Mouse (Mus musculus) limb, embryonic 14.5 days (tissue): ENCODE data around the gene Fat3. TPM values are rescaled to one million over a fixed set of nuclear protein-coding genes. Genes with fewer than 3 reads are reported as not detected.

ENCODE experiments used
- ATAC-seq: fragments of 200-750 bp; cut with Nextera tagmentation; 2 replicates; pipeline ENCODE4 v1.8.0; 2017; ENCODE audit warnings: low read depth, moderate number of reproducible peaks, moderate TSS enrichment; ENCODE audit not compliant: low FRiP score
- DNase-seq: peaks from one replicate; pipeline ENCODE4 v3.0.0-alpha.2; 2015; ENCODE audit warnings: low spot score
- H3K27ac ChIP-seq: fragments of 300-500 bp; sonication (generic); replicated peaks from 2 replicates; pipeline ENCODE4 v1.5.1; 2014; ENCODE audit warnings: low read depth, mild to moderate bottlenecking, low read length, moderate library complexity, mixed read lengths
- H3K27me3 ChIP-seq: fragments of 300-500 bp; sonication (generic); 2 replicates; pipeline ENCODE4 v1.6.1; 2014; ENCODE audit warnings: low read length, mixed read lengths; ENCODE audit not compliant: control insufficient read depth, insufficient read depth
- H3K36me3 ChIP-seq: fragments of 300-500 bp; sonication (generic); 2 replicates; pipeline ENCODE4 v1.6.1; 2014; ENCODE audit warnings: mild to moderate bottlenecking, low read length, moderate library complexity, mixed read lengths; ENCODE audit not compliant: control insufficient read depth, insufficient read depth
- H3K4me1 ChIP-seq: fragments of 300-500 bp; sonication (generic); 2 replicates; pipeline ENCODE4 v1.6.1; 2014; ENCODE audit warnings: antibody characterized with exemption, low read length, mixed read lengths; ENCODE audit not compliant: control insufficient read depth, insufficient read depth
- H3K4me2 ChIP-seq: fragments of 300-500 bp; sonication (generic); replicated peaks from 2 replicates; pipeline ENCODE4 v1.6.1; 2014; ENCODE audit warnings: low read depth, mild to moderate bottlenecking, low read length, moderate library complexity; ENCODE audit not compliant: severe bottlenecking
- H3K4me3 ChIP-seq: fragments of 300-500 bp; sonication (generic); replicated peaks from 2 replicates; pipeline ENCODE4 v1.5.1; 2014; ENCODE audit warnings: low read length
- H3K9ac ChIP-seq: fragments of 300-500 bp; sonication (generic); 2 replicates; pipeline ENCODE4 v1.6.1; 2014; ENCODE audit warnings: mild to moderate bottlenecking, low read depth, low read length, moderate library complexity; ENCODE audit not compliant: severe bottlenecking
- H3K9me3 ChIP-seq: fragments of 300-500 bp; sonication (generic); 2 replicates; pipeline ENCODE4 v1.6.1; 2016; ENCODE audit warnings: low read length; ENCODE audit not compliant: control insufficient read depth
- POLR2A ChIP-seq: fragments of 200-500 bp; IDR thresholded peaks from 2 replicates; pipeline ENCODE4 v1.8.0; 2012; ENCODE audit warnings: inconsistent platforms, mild to moderate bottlenecking, moderate library complexity, borderline replicate concordance; ENCODE audit not compliant: insufficient read depth, insufficient read length; ENCODE audit errors: extremely low read depth
- WGBS: fragments of 180-500 bp; shearing (Covaris S2); extraction: QIAGEN DNeasy Blood & Tissue Kit; methylation state at CpG from one replicate; pipeline ENCODE4 v1.1.7; 2014; 5-methylcytosine and 5-hydroxymethylcytosine counted together
- polyA plus RNA-seq, 2 experiments: library from polyadenylated mRNA; depleted of rRNA in 1 of 2; stranded (reverse) in 1 of 2; unstranded in 1 of 2; fragments of >200 nt; fragmentation: Nextera tagmentation in 1 of 2; extraction: Ambion mirVana in 1 of 2; gene quantifications; 2 replicates each; pipeline versions ENCODE4 v1.2.1 to v1.2.3; 2012 to 2014

Fat3 gene
- polyA plus RNA-seq, 2 experiments: 5.4 to 9.2 TPM

DNA sequence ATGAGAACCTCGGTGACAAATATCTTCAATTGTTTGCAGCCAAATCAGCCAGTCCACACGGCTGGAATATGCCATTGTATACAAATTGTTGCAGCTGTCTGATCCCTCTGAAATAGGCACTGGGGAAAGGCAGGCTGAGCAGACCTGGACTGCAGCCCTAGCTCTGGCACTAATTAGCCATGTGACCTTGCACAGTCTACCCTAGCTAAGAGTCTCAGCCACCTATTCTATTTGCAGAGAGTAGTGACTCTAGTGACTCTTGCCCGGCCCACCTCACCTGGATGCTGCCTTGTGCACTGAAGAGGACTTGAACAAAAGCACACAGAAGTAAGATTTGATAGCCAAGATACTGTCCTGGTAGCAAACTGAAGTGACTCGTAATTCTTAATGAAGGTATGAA, 235.6 kb downstream of the Fat3 start:
- no peak for ATAC-seq

DNA sequence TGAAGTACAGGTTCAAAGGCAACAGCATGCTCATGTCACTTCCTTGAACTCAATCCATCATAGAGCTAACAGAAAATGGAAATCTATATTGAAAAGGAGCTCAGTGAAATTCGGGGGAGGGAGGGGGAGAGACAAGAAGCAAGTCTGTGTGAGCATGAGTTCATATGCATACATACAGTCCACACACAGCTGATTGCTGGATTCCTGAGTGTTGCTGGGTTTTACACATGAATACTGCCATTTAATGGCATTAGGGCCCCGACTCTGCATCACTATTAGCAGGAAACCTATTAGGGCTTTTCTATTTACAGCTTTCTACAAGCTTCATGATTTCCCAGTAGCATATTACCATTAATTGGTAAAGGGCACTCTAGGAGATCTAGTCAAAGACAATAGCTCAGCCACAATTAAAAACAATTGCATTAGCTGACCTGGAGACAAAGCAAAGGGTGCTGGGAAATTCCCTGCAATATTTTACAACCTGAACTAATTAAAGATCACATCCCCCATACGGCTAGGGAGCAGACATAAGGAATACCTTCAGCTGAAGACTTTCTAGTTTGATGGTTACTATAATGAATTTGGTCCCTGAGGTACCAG, 243.7 kb downstream of the Fat3 start:
- Histone ChIP-seq H3K4me2 (no peak overlapping the region), H3K4me3 (no peak overlapping the region), H3K27ac (no peak overlapping the region), H3K36me3 (no peaks in the 10 kb centered on the region), H3K9ac (no peak overlapping the region), H3K9me3 (no peaks in the 10 kb centered on the region), H3K4me1 (peaks cover 7% of the 10 kb centered on the region; the same call in 1 of the 2 replicates), H3K27me3 (no peaks in the 10 kb centered on the region)
- DNase-seq (no peak), ATAC-seq (no peak)
- 36% methylated on average over 3 of the region's 3 CpGs for WGBS
- no peak for TF ChIP-seq POLR2A

More for the DNA sequence above, 235.6 kb downstream of the Fat3 start:
- Histone ChIP-seq H3K36me3 (no peaks in the 10 kb centered on the region), H3K9ac (no peak overlapping the region), H3K27ac (no peak overlapping the region), H3K4me3 (no peak overlapping the region), H3K27me3 (no peaks in the 10 kb centered on the region), H3K4me2 (no peak overlapping the region), H3K4me1 (no peaks in the 10 kb centered on the region), H3K9me3 (no peaks in the 10 kb centered on the region)
- DNase-seq: no peak
- 59% methylated on average over 4 of the region's 4 CpGs for WGBS
- no peak for TF ChIP-seq POLR2A

DNA sequence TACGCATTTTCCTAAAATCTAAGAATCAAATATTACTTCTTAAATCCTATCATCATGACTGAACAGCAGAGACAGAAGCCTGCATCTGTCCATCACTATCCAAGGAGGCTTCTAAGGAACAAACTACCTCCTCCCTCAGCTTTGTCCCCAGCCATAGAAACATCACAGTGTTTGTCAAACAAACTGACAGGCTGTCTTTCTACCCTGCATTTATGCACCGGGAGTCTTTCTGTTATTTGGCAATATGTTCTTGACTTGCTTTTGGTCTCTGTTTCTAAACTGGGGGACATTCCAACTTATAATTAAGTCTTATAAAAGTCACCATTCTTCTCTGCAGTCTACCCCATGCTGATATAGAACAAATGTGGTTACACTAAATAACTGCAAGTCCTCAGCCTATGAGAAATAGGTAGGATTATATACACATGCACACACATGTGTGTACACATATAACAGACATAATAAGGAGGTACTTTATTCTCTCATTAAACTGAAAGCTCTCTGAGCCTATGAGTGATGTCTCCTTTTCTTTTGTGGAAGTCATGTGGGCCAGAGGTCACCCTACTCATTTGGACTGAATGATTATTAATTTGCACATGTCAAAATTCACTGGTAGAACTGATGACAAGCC, 244.4 kb downstream of the Fat3 start:
- Histone ChIP-seq H3K9ac (no peak overlapping the region), H3K27me3 (no peaks in the 10 kb centered on the region), H3K4me2 (no peak overlapping the region), H3K36me3 (no peaks in the 10 kb centered on the region), H3K4me1 (peaks cover 7% of the 10 kb centered on the region; the same call in 1 of the 2 replicates), H3K27ac (no peak overlapping the region), H3K4me3 (no peak overlapping the region), H3K9me3 (no peaks in the 10 kb centered on the region)
- DNase-seq (no peak), ATAC-seq (no peak)
- TF ChIP-seq POLR2A: no peak
- WGBS: 69% methylated on average over 2 of the region's 2 CpGs

DNA sequence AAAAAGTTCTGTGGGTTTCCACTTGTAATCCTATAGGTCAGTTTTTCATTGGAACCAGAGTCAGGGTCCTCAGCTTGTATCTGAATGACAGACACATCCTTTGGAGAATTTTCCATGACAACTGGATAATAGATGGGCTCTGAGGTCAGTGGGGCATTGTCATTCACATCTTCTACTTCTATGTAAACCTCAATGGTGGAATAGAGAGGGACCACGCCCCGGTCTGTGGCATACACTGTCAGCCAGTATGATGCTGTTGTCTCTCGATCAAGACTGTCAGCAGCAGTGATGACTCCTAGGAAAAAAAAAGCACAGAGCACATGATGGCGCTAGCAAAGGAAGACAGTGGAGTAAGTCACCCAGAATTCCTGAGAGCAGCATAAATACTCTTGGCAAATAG, 254.3 kb downstream of the Fat3 start:
- Histone ChIP-seq H3K4me1 (no peaks in the 10 kb centered on the region), H3K4me3 (no peak overlapping the region), H3K27me3 (no peaks in the 10 kb centered on the region), H3K9me3 (no peaks in the 10 kb centered on the region), H3K4me2 (no peak overlapping the region), H3K36me3 (no peaks in the 10 kb centered on the region), H3K9ac (no peak overlapping the region), H3K27ac (no peak overlapping the region)
- no peak for TF ChIP-seq POLR2A
- DNase-seq (no peak), ATAC-seq (no peak)
- 86% methylated on average over 4 of the region's 4 CpGs for WGBS

DNA sequence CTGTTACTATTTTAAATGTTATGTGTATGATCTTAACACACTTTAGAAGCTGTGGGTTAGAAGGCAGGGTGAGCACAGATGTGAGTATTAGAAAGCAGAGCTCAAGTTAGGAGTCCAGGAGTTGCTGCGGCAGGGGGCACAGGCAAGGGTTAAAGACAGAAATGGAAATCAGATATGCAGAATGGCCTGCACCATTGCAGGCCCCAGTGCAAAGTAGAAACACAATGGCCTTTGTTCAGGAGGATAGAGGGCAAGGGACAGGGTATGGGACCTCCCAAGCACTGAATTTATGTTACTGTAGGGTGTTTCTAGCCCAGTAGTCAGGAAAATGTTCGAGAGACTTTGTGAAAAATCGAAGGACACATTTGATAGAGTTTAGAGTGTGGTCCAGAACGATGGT, 269.5 kb downstream of the Fat3 start:
- 70% methylated on average over 4 of the region's 4 CpGs for WGBS
- Histone ChIP-seq H3K4me2 (no peak overlapping the region), H3K27ac (no peak overlapping the region), H3K9me3 (no peaks in the 10 kb centered on the region), H3K27me3 (no peaks in the 10 kb centered on the region), H3K4me1 (no peaks in the 10 kb centered on the region), H3K36me3 (no peaks in the 10 kb centered on the region), H3K9ac (no peak overlapping the region), H3K4me3 (no peak overlapping the region)
- TF ChIP-seq POLR2A: no peak
- no peak for DNase-seq
- no peak; the same call in 1 of the 2 replicates for ATAC-seq
